Mouse (Mus musculus) adrenal gland, postnatal 25 days (tissue): ENCODE measurements at regions not wholly inside any gene's neighbourhood (a gene's known extent, or its start where the extent isn't known, plus 50 kb on each side); places are given as distances from the start of the nearest gene placed in this dataset.

ENCODE experiments used
- DNase-seq: peaks from one replicate; pipeline ENCODE4 v3.0.0; 2021; ENCODE audit warnings: mixed read lengths

GRCm38 (mm10) chr3:150109561-150109960, 1119.2 kb upstream of the Adgrl2 start:
- DNase-seq: no peak

GRCm38 (mm10) chr3:150112231-150112630, 1121.9 kb upstream of the Adgrl2 start:
- no peak for DNase-seq

GRCm38 (mm10) chr3:150119866-150120265, 1129.5 kb upstream of the Adgrl2 start:
- no peak for DNase-seq

- DNase-seq: no peak
Observed at GRCm38 (mm10) chr3:150146635-150147034, 1156.3 kb upstream of the Adgrl2 start.

GRCm38 (mm10) chr3:150151152-150151822, 1160.9 kb upstream of the Adgrl2 start:
- no peak for DNase-seq

- DNase-seq: no peak
Observed at GRCm38 (mm10) chr3:150151823-150152158, 1161.4 kb upstream of the Adgrl2 start.

- DNase-seq: no peak
Observed at GRCm38 (mm10) chr3:150152893-150153292, 1162.5 kb upstream of the Adgrl2 start.

GRCm38 (mm10) chr3:150185807-150186206, 1195.5 kb upstream of the Adgrl2 start:
- no peak for DNase-seq

GRCm38 (mm10) chr3:150193132-150193531, 1202.8 kb upstream of the Adgrl2 start:
- no peak for DNase-seq

- no peak for DNase-seq
Observed at GRCm38 (mm10) chr3:150198492-150198891, 1208.1 kb upstream of the Adgrl2 start.

GRCm38 (mm10) chr3:150205902-150206301, 1215.5 kb upstream of the Adgrl2 start:
- DNase-seq: no peak

- no peak for DNase-seq
Observed at GRCm38 (mm10) chr3:150233279-150233678, 1204.4 kb upstream of the Adgrl4 start.

GRCm38 (mm10) chr3:150236946-150237600, 1200.6 kb upstream of the Adgrl4 start:
- DNase-seq: no peak

GRCm38 (mm10) chr3:150275038-150275437, 1162.6 kb upstream of the Adgrl4 start:
- DNase-seq: no peak

GRCm38 (mm10) chr3:150296057-150296710, 1141.5 kb upstream of the Adgrl4 start:
- no peak for DNase-seq

GRCm38 (mm10) chr3:150328811-150329210, 1108.9 kb upstream of the Adgrl4 start:
- no peak for DNase-seq

- no peak for DNase-seq
Observed at GRCm38 (mm10) chr3:150352139-150352725, 1085.5 kb upstream of the Adgrl4 start.

GRCm38 (mm10) chr3:150365766-150366165, 1071.9 kb upstream of the Adgrl4 start:
- no peak for DNase-seq

GRCm38 (mm10) chr3:150384996-150385627, 1052.6 kb upstream of the Adgrl4 start:
- peak; percentile 40 for DNase-seq

- DNase-seq: no peak
Observed at GRCm38 (mm10) chr3:150401694-150402301, 1035.9 kb upstream of the Adgrl4 start.

GRCm38 (mm10) chr3:150406086-150406485, 1031.6 kb upstream of the Adgrl4 start:
- DNase-seq: no peak

GRCm38 (mm10) chr3:150415277-150415676, 1022.4 kb upstream of the Adgrl4 start:
- no peak for DNase-seq
